Mouse (Mus musculus) midbrain, embryonic 16.5 days (tissue): ENCODE measurements at regions not wholly inside any gene's neighbourhood (a gene's known extent, or its start where the extent isn't known, plus 50 kb on each side); places are given as distances from the start of the nearest gene placed in this dataset.

Experiments used
- ATAC-seq: fragments of 200-750 bp; cut with Nextera tagmentation; 2 replicates; pipeline ENCODE4 v1.8.0; 2017; ENCODE audit warnings: moderate TSS enrichment
- H3K27ac ChIP-seq: fragments of 300-500 bp; sonication (generic); 2 replicates; pipeline ENCODE4 v1.5.1; 2014; ENCODE audit warnings: mild to moderate bottlenecking, low read length, mixed read lengths
- H3K27me3 ChIP-seq: fragments of 300-500 bp; sonication (generic); 2 replicates; pipeline ENCODE4 v1.6.1; 2014; ENCODE audit warnings: low read depth, low read length, mixed read lengths; ENCODE audit not compliant: control insufficient read depth, insufficient read depth
- H3K36me3 ChIP-seq: fragments of 300-500 bp; sonication (generic); 2 replicates; pipeline ENCODE4 v1.6.1; 2014; ENCODE audit warnings: mild to moderate bottlenecking, low read length, moderate library complexity, mixed read lengths; ENCODE audit not compliant: control insufficient read depth, insufficient read depth
- H3K4me1 ChIP-seq: fragments of 300-500 bp; sonication (generic); 2 replicates; pipeline ENCODE4 v1.6.1; 2014; ENCODE audit warnings: mild to moderate bottlenecking, low read length, mixed read lengths; ENCODE audit not compliant: control insufficient read depth, insufficient read depth
- H3K4me2 ChIP-seq: fragments of 300-500 bp; sonication (generic); 2 replicates; pipeline ENCODE4 v1.6.1; 2014; ENCODE audit warnings: mild to moderate bottlenecking, low read length, mixed read lengths
- H3K4me3 ChIP-seq: fragments of 300-500 bp; sonication (generic); 2 replicates; pipeline ENCODE4 v1.5.1; 2014; ENCODE audit warnings: low read depth, mild to moderate bottlenecking, low read length, moderate library complexity, mixed read lengths
- H3K9ac ChIP-seq: fragments of 300-500 bp; sonication (generic); 2 replicates; pipeline ENCODE4 v1.6.1; 2014; ENCODE audit warnings: low read depth, low read length, mixed read lengths
- H3K9me3 ChIP-seq: fragments of 300-500 bp; sonication (generic); replicated peaks from 2 replicates; pipeline ENCODE4 v1.6.1; 2014; ENCODE audit warnings: mild to moderate bottlenecking, low read length, mixed read lengths; ENCODE audit not compliant: control insufficient read depth, poor library complexity, severe bottlenecking
- WGBS: fragments of 180-500 bp; shearing (Covaris S2); extraction: QIAGEN DNeasy Blood & Tissue Kit; methylation state at CpG from one replicate; pipeline ENCODE4 v1.1.7; 2014; 5-methylcytosine and 5-hydroxymethylcytosine counted together

DNA sequence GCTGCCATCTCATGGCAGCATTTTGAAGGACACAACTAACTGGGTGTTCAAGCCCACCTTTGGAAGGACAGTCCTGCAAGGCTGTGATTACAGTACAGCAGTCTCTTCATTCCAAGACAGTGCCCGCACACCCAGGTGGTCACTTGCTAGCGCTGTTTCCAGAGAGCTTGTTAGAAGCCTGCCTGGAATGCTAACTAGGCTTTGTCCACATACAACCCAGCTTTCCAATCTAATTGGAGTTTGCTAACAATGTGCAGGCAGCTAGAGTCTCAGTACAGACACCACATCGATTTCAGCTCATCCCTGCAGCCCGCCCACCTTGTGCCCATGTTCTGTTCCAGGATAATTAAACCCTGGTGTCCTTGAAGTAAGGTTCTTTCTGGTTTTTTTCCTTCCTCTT is 1499.9 kb upstream of the Gm6569 start:
- no peak overlapping the region for H3K9ac ChIP-seq
- no peaks in the 10 kb centered on the region for H3K27me3 ChIP-seq
- H3K4me2 ChIP-seq, result no peak overlapping the region
- no peaks in the 10 kb centered on the region for H3K9me3 ChIP-seq
- H3K36me3 ChIP-seq, result no peaks in the 10 kb centered on the region
- 44% methylated on average over 4 of the region's 4 CpGs for WGBS
- H3K4me1 ChIP-seq, result peaks cover 11% of the 10 kb centered on the region
- no peak overlapping the region for H3K4me3 ChIP-seq
- no peak overlapping the region for H3K27ac ChIP-seq
- ATAC-seq, result peak; percentile 57; the same call in 1 of the 2 replicates

DNA sequence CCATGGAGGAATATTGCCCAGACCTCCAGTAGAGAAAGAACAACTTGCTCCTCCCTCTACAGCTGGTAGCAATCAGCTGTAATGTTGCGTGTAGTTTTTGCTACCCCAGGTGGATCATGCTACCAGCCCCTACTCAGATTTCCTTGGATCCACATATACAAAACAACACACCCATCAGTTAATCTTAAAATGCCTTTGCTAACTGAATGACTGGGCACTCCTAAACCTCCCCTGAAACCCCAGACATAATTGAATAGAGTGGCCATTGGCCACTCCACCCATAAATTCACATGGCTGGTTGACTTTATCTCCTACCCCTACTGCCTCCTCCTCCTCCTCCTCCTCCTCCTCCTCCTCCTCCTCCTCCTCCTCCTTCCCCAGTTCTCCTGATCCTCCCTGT is 1494.7 kb upstream of the Gm6569 start:
- WGBS, result 86% methylated on average over 1 of the region's 1 CpGs
- no peak for ATAC-seq

DNA sequence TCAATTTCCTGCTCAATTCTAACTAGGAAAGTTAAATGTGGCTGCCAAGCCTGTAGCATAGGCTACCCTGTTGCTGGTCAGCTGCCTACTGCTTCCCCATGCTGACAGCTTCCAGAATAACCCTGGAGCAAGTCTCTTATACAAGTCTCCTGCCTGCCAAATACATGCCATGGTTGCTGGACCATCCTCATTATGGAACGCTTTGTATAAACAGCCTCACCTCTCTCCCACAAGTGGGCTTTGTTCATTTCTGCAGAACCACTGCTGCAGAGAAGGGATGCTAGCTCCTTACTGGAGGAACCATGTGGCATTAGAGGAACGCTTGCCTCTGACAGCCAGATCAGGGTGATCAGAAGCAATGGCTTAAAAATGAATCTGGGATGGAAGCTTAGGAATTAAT is 1492.4 kb upstream of the Gm6569 start:
- Histone ChIP-seq H3K4me2 (no peak overlapping the region), H3K4me1 (no peaks in the 10 kb centered on the region), H3K9me3 (no peaks in the 10 kb centered on the region), H3K27me3 (no peaks in the 10 kb centered on the region), H3K27ac (no peak overlapping the region), H3K4me3 (no peak overlapping the region), H3K9ac (no peak overlapping the region), H3K36me3 (no peaks in the 10 kb centered on the region)
- WGBS, result 79% methylated on average over 2 of the region's 2 CpGs
- no peak for ATAC-seq

More for the DNA sequence above, 1494.7 kb upstream of the Gm6569 start:
- Histone ChIP-seq H3K27ac (no peak overlapping the region), H3K4me2 (no peak overlapping the region), H3K27me3 (no peaks in the 10 kb centered on the region), H3K36me3 (no peaks in the 10 kb centered on the region), H3K4me3 (no peak overlapping the region), H3K9ac (no peak overlapping the region), H3K9me3 (no peaks in the 10 kb centered on the region), H3K4me1 (no peaks in the 10 kb centered on the region; the same call in 1 of the 2 replicates)

DNA sequence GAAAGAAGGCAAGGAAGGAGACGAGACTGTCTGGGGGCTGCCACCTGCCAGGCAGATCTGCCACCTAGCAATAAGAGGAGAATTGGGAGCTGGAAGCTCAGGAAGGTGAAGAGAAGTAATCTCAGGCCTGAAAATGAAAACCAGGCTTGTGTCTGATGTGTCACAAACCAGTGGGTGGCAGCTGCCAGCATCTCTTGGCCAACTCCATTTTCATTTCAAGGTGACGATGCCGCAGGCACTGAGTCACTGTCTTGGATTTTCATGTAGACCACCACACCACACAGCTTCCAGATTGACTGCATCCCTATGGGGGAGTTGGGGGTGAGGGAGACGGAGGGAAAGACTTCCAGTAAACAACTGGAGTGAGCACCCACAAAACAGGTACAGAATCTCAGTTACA is 1491.9 kb upstream of the Gm6569 start:
- 86% methylated on average over 4 of the region's 4 CpGs for WGBS
- Histone ChIP-seq H3K36me3 (no peaks in the 10 kb centered on the region), H3K9ac (no peak overlapping the region), H3K27me3 (no peaks in the 10 kb centered on the region), H3K4me3 (no peak overlapping the region), H3K27ac (no peak overlapping the region), H3K9me3 (no peaks in the 10 kb centered on the region), H3K4me2 (no peak overlapping the region), H3K4me1 (no peaks in the 10 kb centered on the region)
- ATAC-seq, result no peak

DNA sequence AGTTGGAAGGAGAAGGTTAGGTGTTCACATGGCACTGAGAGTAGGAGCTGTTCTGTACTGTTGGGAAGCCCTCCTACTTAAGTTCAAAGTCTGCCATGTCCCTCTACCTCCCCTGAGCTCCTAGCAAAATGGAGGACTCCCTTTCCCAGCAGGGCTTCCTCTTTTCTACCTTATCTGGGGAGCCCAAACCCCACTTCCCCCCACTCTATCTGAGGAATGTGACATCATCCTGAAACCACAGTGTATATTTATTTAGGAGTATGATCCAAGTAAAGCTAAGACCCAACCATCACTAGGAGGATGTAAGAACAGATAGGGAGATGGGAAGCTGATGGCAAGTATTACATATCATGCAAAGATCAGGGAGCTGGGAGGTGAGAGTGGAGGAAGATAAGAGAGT is 1490.6 kb upstream of the Gm6569 start:
- Histone ChIP-seq H3K4me3 (no peak overlapping the region), H3K27ac (no peak overlapping the region), H3K36me3 (no peaks in the 10 kb centered on the region), H3K4me1 (no peaks in the 10 kb centered on the region), H3K9ac (no peak overlapping the region), H3K9me3 (no peaks in the 10 kb centered on the region), H3K4me2 (no peak overlapping the region), H3K27me3 (no peaks in the 10 kb centered on the region)
- ATAC-seq, result no peak

DNA sequence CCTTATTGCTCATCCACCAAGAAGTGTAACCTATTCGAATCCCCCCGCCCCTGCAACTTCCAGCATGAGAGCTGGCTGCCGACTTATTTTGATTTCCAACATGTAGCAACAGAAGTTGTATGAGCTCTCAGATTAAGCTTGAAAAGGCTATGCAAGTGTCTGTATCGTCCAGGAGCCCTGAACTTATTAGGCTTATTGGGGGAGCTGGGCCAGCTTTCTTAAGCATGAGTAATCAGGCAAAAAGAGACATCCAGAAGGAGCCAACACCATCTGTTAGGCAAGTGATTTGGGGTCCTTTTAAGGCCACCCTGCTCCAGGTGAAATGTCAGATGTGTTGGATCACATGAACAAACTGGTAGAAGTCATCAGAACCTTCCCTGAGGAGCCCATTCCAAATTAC is 1481.0 kb upstream of the Gm6569 start:
- Histone ChIP-seq H3K9me3 (no peaks in the 10 kb centered on the region), H3K36me3 (no peaks in the 10 kb centered on the region), H3K4me2 (no peak overlapping the region), H3K9ac (no peak overlapping the region), H3K4me1 (no peaks in the 10 kb centered on the region), H3K27ac (no peak overlapping the region), H3K27me3 (no peaks in the 10 kb centered on the region), H3K4me3 (no peak overlapping the region)
- no peak for ATAC-seq
- WGBS, result 86% methylated on average over 4 of the region's 4 CpGs

DNA sequence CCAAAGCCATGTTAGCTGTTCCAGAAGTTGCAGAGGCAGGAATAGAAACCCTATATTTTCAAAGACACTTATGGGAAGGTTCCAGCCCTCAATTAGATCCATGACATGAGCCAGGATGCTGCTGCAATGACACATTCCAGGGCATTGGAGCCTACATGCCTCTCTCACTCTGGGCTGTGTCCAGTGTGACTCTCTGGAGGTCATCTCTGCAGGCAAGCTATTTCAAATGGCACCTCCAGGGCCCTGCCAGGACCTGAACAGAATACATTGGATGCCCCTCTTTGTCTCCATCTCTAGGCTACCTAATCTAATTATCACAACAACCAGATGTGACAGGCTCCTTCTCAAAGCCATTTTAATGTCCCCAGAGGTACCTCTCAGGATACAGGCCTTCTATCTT is 1478.7 kb upstream of the Gm6569 start:
- Histone ChIP-seq H3K27me3 (no peaks in the 10 kb centered on the region), H3K4me3 (no peak overlapping the region), H3K27ac (no peak overlapping the region), H3K4me1 (peaks cover 3% of the 10 kb centered on the region; the same call in 1 of the 2 replicates), H3K9ac (no peak overlapping the region), H3K9me3 (no peaks in the 10 kb centered on the region), H3K36me3 (no peaks in the 10 kb centered on the region), H3K4me2 (no peak overlapping the region)
- ATAC-seq, result no peak

DNA sequence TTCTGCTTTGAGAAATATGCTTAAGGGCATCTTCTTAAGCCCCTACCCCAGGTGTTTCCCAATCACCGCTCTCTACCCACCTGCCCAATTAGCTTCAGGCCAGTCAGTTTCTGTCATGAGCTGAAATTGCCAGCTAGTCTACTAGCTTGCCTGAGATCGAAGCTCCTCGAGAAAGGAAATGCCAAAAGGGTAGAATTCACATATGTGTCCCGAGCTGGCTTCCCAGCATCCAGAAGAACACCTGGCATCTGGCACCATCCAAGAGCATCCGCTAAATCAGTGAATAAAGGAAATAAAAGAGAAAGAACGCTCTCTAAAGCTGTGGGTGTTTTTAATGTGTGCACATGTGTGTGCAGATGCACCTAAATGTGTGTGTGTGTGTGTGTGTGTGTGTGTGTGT is 1474.7 kb upstream of the Gm6569 start:
- no peak for ATAC-seq
- H3K4me2 ChIP-seq, result no peak overlapping the region
- no peaks in the 10 kb centered on the region for H3K36me3 ChIP-seq
- H3K4me3 ChIP-seq, result no peak overlapping the region
- H3K9me3 ChIP-seq, result no peaks in the 10 kb centered on the region
- H3K27ac ChIP-seq, result no peak overlapping the region
- H3K9ac ChIP-seq, result no peak overlapping the region
- WGBS, result 84% methylated on average over 6 of the region's 6 CpGs
- H3K4me1 ChIP-seq, result peaks cover 3% of the 10 kb centered on the region; the same call in 1 of the 2 replicates
- no peaks in the 10 kb centered on the region for H3K27me3 ChIP-seq

DNA sequence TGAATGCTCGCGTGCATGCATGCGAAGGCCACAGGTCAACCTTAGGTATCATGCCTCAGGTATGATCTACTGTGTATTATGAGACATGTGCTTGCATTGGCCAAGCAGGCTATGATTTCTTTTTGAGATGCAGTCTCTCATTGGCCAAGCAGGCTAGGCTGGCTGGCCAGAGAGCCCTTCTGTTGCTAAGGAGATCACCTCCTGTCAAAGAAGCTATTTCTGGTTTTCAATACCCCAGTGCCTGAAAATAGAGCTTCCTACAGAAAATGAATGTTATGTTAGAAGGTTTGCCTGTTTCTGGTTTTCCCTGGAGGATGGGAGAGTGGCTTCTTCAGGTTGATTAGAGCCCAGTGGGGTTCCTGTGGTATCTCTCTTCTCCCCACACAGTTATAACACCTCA is 1474.3 kb upstream of the Gm6569 start:
- Histone ChIP-seq H3K9ac (no peak overlapping the region), H3K4me2 (no peak overlapping the region), H3K4me3 (no peak overlapping the region), H3K4me1 (peaks cover 3% of the 10 kb centered on the region; the same call in 1 of the 2 replicates), H3K27ac (no peak overlapping the region), H3K9me3 (no peaks in the 10 kb centered on the region), H3K36me3 (no peaks in the 10 kb centered on the region), H3K27me3 (no peaks in the 10 kb centered on the region)
- 97% methylated on average over 3 of the region's 3 CpGs for WGBS
- ATAC-seq, result 0 out of 2 replicates have a peak, but pooled peaks have one; percentile 28
